Comparison of ENCODE assay signal across 7 mouse cellular contexts in the genomic region with DNA sequence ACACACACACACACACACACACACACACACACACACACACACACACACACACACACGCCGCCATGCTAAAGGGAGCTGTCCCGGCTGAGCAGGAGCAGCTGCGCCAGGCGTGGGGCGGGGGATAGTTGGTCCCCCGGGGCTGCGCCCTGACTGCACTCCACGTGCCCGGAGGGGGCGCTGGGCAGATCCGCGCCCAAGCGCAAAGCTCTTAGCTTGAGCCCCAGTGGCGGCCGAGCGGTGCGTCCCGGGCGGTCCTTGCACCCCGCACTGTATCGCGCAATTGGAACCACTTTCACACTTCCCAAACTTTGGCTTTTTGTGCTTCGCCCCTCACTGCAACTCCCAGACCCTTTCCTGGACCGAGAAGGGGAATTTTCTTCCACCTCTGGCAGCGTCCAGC. TPM values are rescaled to one million over a fixed set of nuclear protein-coding genes. Genes with fewer than 3 reads are reported as not detected.
DNase-seq lines count a peak whose midpoint lies in the region; ATAC-seq lines count a peak whose summit lies in the region.

No protein-coding gene starts in this region.

- no peak overlapping the region for H3K9ac ChIP-seq in limb, embryonic 15.5 days
- no peak overlapping the region for H3K9ac ChIP-seq in neural tube, embryonic 11.5 days (ENCODE audit: low read length)

- WGBS in forebrain, embryonic 10.5 days, result under 1% methylated on average over 24 of the region's 26 CpGs
- under 1% methylated on average over 18 of the region's 26 CpGs for WGBS in limb, embryonic 15.5 days
- WGBS in neural tube, embryonic 11.5 days, result 0% methylated on average over 24 of the region's 26 CpGs

- no peak for ATAC-seq in limb, embryonic 15.5 days (ENCODE audit: insufficient number of reproducible peaks, low FRiP score, low TSS enrichment, low read depth)
- peak; percentile 32; the same call in 1 of the 2 replicates for ATAC-seq in neural tube, embryonic 11.5 days (ENCODE audit: insufficient read depth, low FRiP score, low TSS enrichment)

- peaks cover 98% of the 10 kb centered on the region for H3K4me1 ChIP-seq in forebrain, embryonic 10.5 days
- peaks cover 41% of the 10 kb centered on the region for H3K4me1 ChIP-seq in limb, embryonic 15.5 days
- H3K4me1 ChIP-seq in neural tube, embryonic 11.5 days (ENCODE audit: control insufficient read depth, insufficient read depth, low read length), result peaks cover 35% of the 10 kb centered on the region

- H3K27me3 ChIP-seq in forebrain, embryonic 10.5 days (ENCODE audit: poor library complexity, severe bottlenecking), result peaks cover 99% of the 10 kb centered on the region
- peaks cover 92% of the 10 kb centered on the region for H3K27me3 ChIP-seq in limb, embryonic 15.5 days
- peaks cover 73% of the 10 kb centered on the region for H3K27me3 ChIP-seq in neural tube, embryonic 11.5 days (ENCODE audit: control insufficient read depth, insufficient read depth, low read length)

- peak overlapping the region; percentile 100 for H3K4me2 ChIP-seq in limb, embryonic 15.5 days
- peak overlapping the region; percentile 94 for H3K4me2 ChIP-seq in neural tube, embryonic 11.5 days (ENCODE audit: low read depth)

- DNase-seq in adrenal gland, postnatal 36 days, result peak; percentile 37 to 60
- DNase-seq in forebrain, embryonic 10.5 days (ENCODE audit: extremely low spot score, low spot score), result peak; percentile 64
- peak; percentile 78 to 79 for DNase-seq in heart, postnatal 10 days
- peak; percentile 84 for DNase-seq in neural tube, embryonic 11.5 days (ENCODE audit: low spot score)
- DNase-seq in spleen, postnatal 36 days (ENCODE audit: low spot score in 2 of 2), result no peak
- DNase-seq in spleen, postnatal 10 days (ENCODE audit: low spot score in 2 of 2), result no peak

- intact Hi-C loops in heart, postnatal 10 days (cut with DNase I), result loop anchor here (5.0 kb wide), 1 partner anchor 95 kb away; no protein-coding TSS in a partner anchor

- H3K27ac ChIP-seq in forebrain, embryonic 10.5 days, result peak overlapping the region; percentile 84; the same call in 1 of the 2 replicates
- H3K27ac ChIP-seq in limb, embryonic 15.5 days, result no peak overlapping the region
- H3K27ac ChIP-seq in neural tube, embryonic 11.5 days (ENCODE audit: low read depth, low read length), result no peak overlapping the region

- peak overlapping the region; percentile 84 for H3K4me3 ChIP-seq in forebrain, embryonic 10.5 days
- H3K4me3 ChIP-seq in limb, embryonic 15.5 days, result peak overlapping the region; percentile 63
- peak overlapping the region; percentile 28 for H3K4me3 ChIP-seq in neural tube, embryonic 11.5 days (ENCODE audit: low read depth, low read length)

- H3K9me3 ChIP-seq in forebrain, embryonic 10.5 days, result no peaks in the 10 kb centered on the region
- no peaks in the 10 kb centered on the region for H3K9me3 ChIP-seq in limb, embryonic 15.5 days
- no peaks in the 10 kb centered on the region for H3K9me3 ChIP-seq in neural tube, embryonic 11.5 days (ENCODE audit: control insufficient read depth, low read length)

- no peaks in the 10 kb centered on the region for H3K36me3 ChIP-seq in forebrain, embryonic 10.5 days (replicated peaks)
- H3K36me3 ChIP-seq in limb, embryonic 15.5 days, result no peaks in the 10 kb centered on the region
- H3K36me3 ChIP-seq in neural tube, embryonic 11.5 days (ENCODE audit: control insufficient read depth, insufficient read depth, low read length), result no peaks in the 10 kb centered on the region

RNA-seq across cellular contexts. Expression of a gene that starts 2.6 kb away (rescaled TPM):
- 1 to 10 TPM; 2.4 to 5.7 TPM for total RNA-seq in adrenal gland, postnatal 36 days (2021)
- polyA plus RNA-seq in forebrain, embryonic 10.5 days (2016; fragmentation: Nextera tagmentation; extraction: Ambion mirVana), result 4.4 and 4.7 TPM in 2 replicates
- total RNA-seq in heart, postnatal 10 days (2021), result 10 to 100 TPM; 64.7 to 67.2 TPM
- 7.2 and 9.9 TPM in 2 replicates for polyA plus RNA-seq in limb, embryonic 15.5 days (2015; fragmentation: Nextera tagmentation; extraction: Ambion mirVana)
- polyA plus RNA-seq in neural tube, embryonic 11.5 days (2014; fragmentation: Nextera tagmentation; extraction: Ambion mirVana), result 4.9 and 7.3 TPM in 2 replicates

Comparison
In these comparisons a context has a peak if more than half of its experiments do, and no peak if none do; other contexts are left out.
1. DNase-seq: peak in adrenal gland, postnatal 36 days (2 of 2), forebrain, embryonic 10.5 days (single experiment), heart, postnatal 10 days (2 of 2) and neural tube, embryonic 11.5 days (single experiment); none in spleen, postnatal 36 days (0 of 2) and spleen, postnatal 10 days (0 of 2).
2. H3K4me3 ChIP-seq: peak in every context shown above with its lines; median percentile 84 in forebrain, embryonic 10.5 days; 63 in limb, embryonic 15.5 days; 28 in neural tube, embryonic 11.5 days.